Mouse (Mus musculus) hindbrain, embryonic 16.5 days (tissue): Measurements from ENCODE around the gene Hist1h2bf. TPM values are rescaled to one million over a fixed set of nuclear protein-coding genes. Genes with fewer than 3 reads are reported as not detected.
"Not testable (repeated sequence)": the region's sequence is repeated elsewhere in the genome, so short reads cannot be mapped to it uniquely, and the experiment has no call there.

ENCODE experiments used
- ATAC-seq: fragments of 200-750 bp; cut with Nextera tagmentation; 2 replicates; pipeline ENCODE4 v1.8.0; 2017; ENCODE audit warnings: moderate TSS enrichment, moderate library complexity
- H3K27ac ChIP-seq: fragments of 300-500 bp; sonication (generic); 2 replicates; pipeline ENCODE4 v1.5.1; 2014; ENCODE audit warnings: low read depth, mild to moderate bottlenecking, control low read depth, low read length, moderate library complexity
- H3K27me3 ChIP-seq: fragments of 300-500 bp; sonication (generic); replicated peaks from 2 replicates; pipeline ENCODE4 v1.6.1; 2014; ENCODE audit warnings: low read length; ENCODE audit not compliant: control insufficient read depth, insufficient read depth
- H3K36me3 ChIP-seq: fragments of 300-500 bp; sonication (generic); 2 replicates; pipeline ENCODE4 v1.6.1; 2014; ENCODE audit warnings: mild to moderate bottlenecking, low read length, moderate library complexity, mixed read lengths; ENCODE audit not compliant: control insufficient read depth, insufficient read depth
- H3K4me1 ChIP-seq: fragments of 300-500 bp; sonication (generic); 2 replicates; pipeline ENCODE4 v1.6.1; 2014; ENCODE audit warnings: low read depth, low read length; ENCODE audit not compliant: control insufficient read depth, insufficient read depth
- H3K4me2 ChIP-seq: fragments of 300-500 bp; sonication (generic); 2 replicates; pipeline ENCODE4 v1.6.1; 2014; ENCODE audit warnings: mild to moderate bottlenecking, low read length, control low read depth, moderate library complexity
- H3K4me3 ChIP-seq: fragments of 300-500 bp; sonication (generic); 2 replicates; pipeline ENCODE4 v1.5.1; 2014; ENCODE audit warnings: mild to moderate bottlenecking, low read length, control low read depth, moderate library complexity
- H3K9ac ChIP-seq: fragments of 300-500 bp; sonication (generic); 2 replicates; pipeline ENCODE4 v1.6.1; 2014; ENCODE audit warnings: low read depth, mild to moderate bottlenecking, control low read depth, low read length, moderate library complexity
- H3K9me3 ChIP-seq: fragments of 300-500 bp; sonication (generic); 2 replicates; pipeline ENCODE4 v1.6.1; 2014; ENCODE audit warnings: mild to moderate bottlenecking, low read length, moderate library complexity; ENCODE audit not compliant: control insufficient read depth
- WGBS: fragments of 180-500 bp; shearing (Covaris S2); extraction: QIAGEN DNeasy Blood & Tissue Kit; methylation state at CpG from one replicate; pipeline ENCODE4 v1.1.7; 2014; 5-methylcytosine and 5-hydroxymethylcytosine counted together
- polyA plus RNA-seq: library from polyadenylated mRNA; unstranded; fragments of >200 nt; fragmentation: Nextera tagmentation; extraction: Ambion mirVana; gene quantifications from 2 replicates; pipeline ENCODE4 v1.2.1, GENCODE M21; 2015

Gene Hist1h2bf
- polyA plus RNA-seq = 0.44 and 0.67 TPM in 2 replicates

- H3K9me3 ChIP-seq, H3K9ac ChIP-seq, H3K36me3 ChIP-seq, H3K27me3 ChIP-seq: not testable (repeated sequence)
- peaks cover 26% of the 10 kb centered on the region for H3K4me1 ChIP-seq
- H3K4me3 ChIP-seq = peak within 1 kb of the TSS; percentile 37
- ATAC-seq = peak; percentile 92
- peak within 1 kb of the TSS; percentile 75 for H3K27ac ChIP-seq
- under 1% methylated on average over 19 of the region's 42 CpGs for WGBS
- H3K4me2 ChIP-seq = peak within 1 kb of the TSS; percentile 71
Observed at GRCm38 (mm10) chr13:23573898-23574524, at the start of gene Hist1h2bf, which contains the start of gene Hist1h2ad. Hist1h2bf (minus strand) TSS chr13:23574196. Hist1h2ad (plus strand) TSS chr13:23574381.

- 28% methylated on average over 7 of the region's 7 CpGs for WGBS
- Histone ChIP-seq H3K27me3 (no peaks in the 10 kb centered on the region), H3K4me3 (peak overlapping the region; percentile 61), H3K4me1 (peaks cover 8% of the 10 kb centered on the region), H3K9me3 (no peaks in the 10 kb centered on the region), H3K4me2 (peak overlapping the region; percentile 98), H3K36me3 (no peaks in the 10 kb centered on the region), H3K27ac (peak overlapping the region; percentile 51), H3K9ac (peak overlapping the region; percentile 54)
- no peak for ATAC-seq
Observed at GRCm38 (mm10) chr13:23622861-23623450, 49.0 kb upstream of the Hist1h2bf start.

GRCm38 (mm10) chr13:23622175-23622671 lies 48.2 kb upstream of the Hist1h2bf start, which contains the start of gene Hist1h1e:
Hist1h1e (minus strand) TSS chr13:23622558.
- H3K27me3 ChIP-seq, H3K4me1 ChIP-seq, H3K36me3 ChIP-seq, H3K9me3 ChIP-seq: not testable (repeated sequence)
- Histone ChIP-seq H3K4me2 (peak within 1 kb of the TSS; percentile 98), H3K4me3 (peak within 1 kb of the TSS; percentile 61), H3K9ac (peak within 1 kb of the TSS; percentile 72), H3K27ac (peak within 1 kb of the TSS; percentile 95)
- peak; percentile 94 for ATAC-seq
- WGBS = 0% methylated on average over 50 of the region's 53 CpGs

GRCm38 (mm10) chr13:23621532-23622174 lies 47.7 kb upstream of the Hist1h2bf start:
- under 1% methylated on average over 18 of the region's 18 CpGs for WGBS
- H3K36me3 ChIP-seq = no peaks in the 10 kb centered on the region
- no peaks in the 10 kb centered on the region for H3K9me3 ChIP-seq
- peak overlapping the region; percentile 72 for H3K9ac ChIP-seq
- no peaks in the 10 kb centered on the region for H3K27me3 ChIP-seq
- peak overlapping the region; percentile 95 for H3K27ac ChIP-seq
- ATAC-seq = peak; percentile 89
- H3K4me3 ChIP-seq = peak overlapping the region; percentile 61
- H3K4me1 ChIP-seq = peaks cover 8% of the 10 kb centered on the region
- peak overlapping the region; percentile 98 for H3K4me2 ChIP-seq

GRCm38 (mm10) chr13:23620733-23621531 lies 46.9 kb upstream of the Hist1h2bf start, which contains the start of gene Hist1h2be:
Hist1h2be (minus strand) TSS chr13:23621124.
- Histone ChIP-seq H3K36me3 (no peaks in the 10 kb centered on the region), H3K9me3 (no peaks in the 10 kb centered on the region), H3K4me3 (peak within 1 kb of the TSS; percentile 61), H3K4me2 (peak within 1 kb of the TSS; percentile 98), H3K9ac (peak within 1 kb of the TSS; percentile 74), H3K27me3 (no peaks in the 10 kb centered on the region), H3K4me1 (peaks cover 8% of the 10 kb centered on the region), H3K27ac (peak within 1 kb of the TSS; percentile 95)
- peak; percentile 93 for ATAC-seq
- 0% methylated on average over 27 of the region's 27 CpGs for WGBS

- no peaks in the 10 kb centered on the region for H3K9me3 ChIP-seq
- peak overlapping the region; percentile 74 for H3K9ac ChIP-seq
- H3K4me3 ChIP-seq = peak overlapping the region; percentile 61
- H3K27me3 ChIP-seq = no peaks in the 10 kb centered on the region
- 52% methylated on average over 12 of the region's 12 CpGs for WGBS
- H3K27ac ChIP-seq = peak overlapping the region; percentile 95
- peaks cover 8% of the 10 kb centered on the region for H3K4me1 ChIP-seq
- peak overlapping the region; percentile 98 for H3K4me2 ChIP-seq
- no peaks in the 10 kb centered on the region for H3K36me3 ChIP-seq
- no peak for ATAC-seq
Observed at GRCm38 (mm10) chr13:23620056-23620732, 46.2 kb upstream of the Hist1h2bf start.

GRCm38 (mm10) chr13:23611638-23612037 lies 37.6 kb upstream of the Hist1h2bf start:
- Histone ChIP-seq H3K27ac (no peak overlapping the region), H3K27me3 (no peaks in the 10 kb centered on the region), H3K4me2 (no peak overlapping the region), H3K4me3 (no peak overlapping the region), H3K9ac (no peak overlapping the region), H3K4me1 (no peaks in the 10 kb centered on the region), H3K9me3 (no peaks in the 10 kb centered on the region), H3K36me3 (no peaks in the 10 kb centered on the region)
- WGBS = 90% methylated on average over 3 of the region's 3 CpGs
- ATAC-seq = no peak

- WGBS = 73% methylated on average over 2 of the region's 2 CpGs
- no peak for ATAC-seq
Observed at GRCm38 (mm10) chr13:23610393-23610792, 36.4 kb upstream of the Hist1h2bf start.

More at GRCm38 (mm10) chr13:23610393-23610792, 36.4 kb upstream of the Hist1h2bf start:
- H3K27ac ChIP-seq = no peak overlapping the region
- H3K9ac ChIP-seq = no peak overlapping the region
- H3K4me1 ChIP-seq = no peaks in the 10 kb centered on the region
- no peaks in the 10 kb centered on the region for H3K9me3 ChIP-seq
- H3K4me3 ChIP-seq = no peak overlapping the region
- no peaks in the 10 kb centered on the region for H3K27me3 ChIP-seq
- H3K4me2 ChIP-seq = no peak overlapping the region
- H3K36me3 ChIP-seq = no peaks in the 10 kb centered on the region
